Mouse (Mus musculus) ES-Bruce4 (cell line): Measurements from ENCODE around the gene Ppp2r5b.

Source experiments
- CTCF ChIP-seq: IDR thresholded peaks from one replicate; pipeline ENCODE4 v1.8.1; 2011; ENCODE audit warnings: low read depth, low read length
- EP300 ChIP-seq: IDR thresholded peaks from 2 replicates; pipeline ENCODE4 v1.6.1; 2011; ENCODE audit warnings: low read depth, low read length; ENCODE audit not compliant: insufficient read depth

DNA sequence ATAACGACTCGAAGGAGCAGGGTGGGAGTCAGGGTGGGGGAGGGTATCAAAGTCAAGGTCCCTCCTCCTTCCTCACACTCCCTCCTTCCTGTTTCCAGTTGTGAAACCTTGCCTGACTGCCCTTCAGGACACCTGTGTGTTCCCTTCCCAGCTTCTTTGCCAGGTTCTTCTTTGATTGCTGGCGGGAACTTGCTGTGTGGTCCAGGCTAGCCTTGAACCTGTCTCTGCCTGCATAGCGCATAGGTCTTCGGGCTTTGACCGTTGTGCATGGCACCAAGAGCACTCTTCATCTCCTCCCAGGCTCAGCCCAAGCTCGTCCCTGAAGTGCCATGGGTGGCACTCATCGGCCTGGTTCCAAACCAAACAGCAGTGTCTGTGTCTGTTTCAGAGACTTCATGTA is 29.3 kb upstream of the Ppp2r5b start:
- TF ChIP-seq EP300 (no peak), CTCF (no peak)
